Mouse (Mus musculus) B cell, adult 2 months (primary cell): ENCODE data around the gene Apoe.

Experiments used
- DNase-seq, 2 experiments: peaks; one replicate each; pipeline ENCODE4 v3.0.0; 2022

Apoe gene

DNA sequence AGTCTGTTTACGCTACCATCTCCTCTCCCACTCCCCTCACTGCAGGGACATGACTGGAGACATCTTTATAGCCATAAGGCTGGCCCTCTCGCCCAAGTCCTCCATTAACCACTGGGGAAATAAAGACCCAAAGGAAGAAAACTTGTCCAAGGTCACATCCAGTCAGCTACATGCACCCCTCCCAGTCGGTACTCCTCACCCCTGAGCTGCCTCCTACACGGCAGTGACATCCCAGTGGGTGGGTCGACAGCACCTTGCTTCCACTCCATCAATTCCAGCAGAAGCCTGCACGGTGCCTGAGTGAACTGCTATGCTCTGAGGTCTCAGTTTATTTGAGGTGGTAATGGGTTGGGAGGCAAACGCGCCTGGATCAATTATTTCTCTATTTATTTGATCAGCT is 35.0 kb downstream of the Apoe start:
- DNase-seq, result no peak

DNA sequence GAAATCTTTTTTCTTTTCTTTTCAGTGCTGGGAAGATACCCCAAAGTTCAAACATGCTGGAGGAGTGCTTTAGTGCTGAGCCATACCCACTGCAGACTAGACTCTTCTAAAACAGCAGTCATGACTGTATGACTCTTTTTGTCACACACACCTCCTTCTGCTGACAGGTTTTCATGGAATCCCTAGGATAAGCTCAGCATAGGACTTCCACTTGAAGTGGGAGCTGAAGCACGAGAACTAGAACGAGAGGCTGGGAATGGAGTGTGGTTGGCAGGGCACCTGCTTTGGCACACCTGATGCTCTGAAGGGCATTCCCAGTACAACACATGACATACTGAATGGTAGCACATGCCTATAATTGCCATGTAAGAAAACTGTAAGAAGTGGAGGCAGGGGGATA is 46.4 kb downstream of the Apoe start:
- DNase-seq, result no peak

DNA sequence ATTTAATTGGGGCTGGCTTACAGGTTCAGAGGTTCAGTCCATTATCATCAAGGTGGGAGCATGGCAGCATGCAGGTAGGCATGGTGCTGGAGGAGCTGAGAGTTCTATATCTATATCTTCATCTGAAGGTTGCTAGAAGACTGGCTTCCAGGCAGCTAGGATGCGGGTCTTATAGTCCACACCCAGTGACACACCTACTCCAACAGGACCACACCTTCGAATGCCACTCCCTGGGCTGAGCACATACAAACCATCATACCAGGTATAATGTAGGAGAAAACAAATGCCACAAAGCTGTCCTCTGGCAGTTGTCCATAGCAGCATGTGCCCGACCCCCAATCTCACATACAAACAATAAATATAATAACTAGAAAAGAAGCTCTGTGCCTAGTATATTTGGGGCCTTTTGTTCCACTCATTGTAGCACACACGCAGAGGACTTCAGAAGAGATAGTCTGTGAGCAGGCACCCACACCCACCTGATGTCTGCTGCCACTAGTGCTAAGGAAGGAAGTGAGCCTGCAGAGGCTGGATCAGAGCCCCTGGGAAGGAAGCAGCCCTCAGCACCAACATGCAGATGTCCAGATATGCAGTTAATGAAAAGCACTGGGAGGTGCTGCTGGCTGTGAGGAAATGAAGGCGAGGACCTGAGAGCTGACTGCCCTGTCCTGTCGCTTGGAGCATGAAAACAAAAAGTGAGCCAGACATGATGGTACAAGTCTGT is 47.8 kb downstream of the Apoe start:
- no peak for DNase-seq
